Mouse (Mus musculus) heart, adult 8-10 months (tissue): ENCODE measurements around the gene Pdlim7. TPM values are rescaled to one million over a fixed set of nuclear protein-coding genes. Genes with fewer than 3 reads are reported as not detected.

Experiments
- DNase-seq: peaks from one replicate; pipeline ENCODE4 v3.0.0; 2022; ENCODE audit warnings: low spot score
- total RNA-seq, 4 experiments: library from RNA; stranded (reverse); gene quantifications; 2 replicates each; pipeline ENCODE4 v1.2.4; 2022

Pdlim7 gene
- 10 to 100 TPM; 38.4 to 49.4 (median 49.0) TPM for total RNA-seq

- DNase-seq = peak; percentile 91
Observed at GRCm38 (mm10) chr13:55513111-55513748, at the start of gene Pdlim7. Gene Pdlim7 (minus strand): TSS chr13:55513676.

GRCm38 (mm10) chr13:55557499-55557898, 44.0 kb upstream of the Pdlim7 start:
- no peak for DNase-seq

GRCm38 (mm10) chr13:55555921-55556320, 42.4 kb upstream of the Pdlim7 start:
- no peak for DNase-seq

DNA sequence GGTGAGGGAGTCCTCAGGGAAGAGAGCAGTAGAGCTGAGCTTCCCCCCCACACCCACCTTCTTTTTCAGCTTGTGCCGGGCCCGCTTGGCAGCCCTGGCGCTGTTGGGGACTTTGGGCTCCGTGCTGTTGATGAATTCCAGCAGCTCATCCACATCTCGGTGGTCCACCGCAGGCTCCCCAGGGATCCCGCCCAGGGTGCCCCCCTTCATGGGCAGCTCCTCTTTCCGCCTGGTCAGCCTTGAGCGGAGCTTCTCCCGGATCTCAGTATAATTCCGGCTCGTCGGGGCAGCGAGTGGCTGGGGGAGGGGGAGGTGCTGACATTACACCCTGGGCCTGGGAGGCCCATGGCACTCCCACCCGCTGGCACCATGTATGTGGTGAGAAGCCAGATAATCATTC, 35.6 kb upstream of the Pdlim7 start:
- no peak for DNase-seq

DNA sequence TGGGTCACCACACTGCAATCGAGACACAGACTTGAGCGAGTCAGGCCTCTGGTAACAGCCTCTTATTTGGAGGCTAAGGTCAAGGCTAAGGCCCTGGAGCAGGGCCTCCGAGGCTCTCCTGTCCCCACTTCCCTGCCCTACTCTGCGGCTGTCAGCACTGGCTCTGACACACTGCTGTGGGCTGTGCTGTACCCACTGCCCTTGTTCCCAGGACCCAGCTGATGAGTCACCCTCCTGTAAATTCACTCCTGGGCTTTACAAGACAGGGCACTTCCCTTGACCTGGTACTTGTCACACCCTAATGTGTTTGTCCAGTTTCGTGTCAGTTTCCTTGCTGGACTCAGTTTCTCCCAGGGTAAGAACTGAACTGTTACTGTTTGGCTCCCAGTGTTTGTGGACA, 35.0 kb upstream of the Pdlim7 start:
- no peak for DNase-seq

DNA sequence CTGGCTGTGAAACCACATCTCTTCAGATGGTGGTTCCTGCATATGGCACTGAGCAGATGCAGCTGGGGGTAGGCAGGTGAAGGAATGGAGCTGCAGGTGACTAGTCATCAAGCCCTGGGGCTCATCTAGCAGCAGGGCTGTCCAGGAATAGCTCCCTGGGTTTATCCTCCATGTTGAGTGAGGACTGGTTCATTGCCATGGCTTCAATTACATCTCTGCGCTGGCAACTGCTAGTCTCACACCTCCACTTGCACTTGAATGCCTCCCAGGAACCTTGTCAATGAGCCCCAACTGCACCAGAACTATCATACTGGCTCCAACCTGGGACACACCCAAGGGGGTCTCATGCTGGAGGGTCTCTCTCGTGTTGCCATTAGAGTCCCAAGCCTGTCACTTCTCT, 34.4 kb upstream of the Pdlim7 start:
- DNase-seq = no peak

DNA sequence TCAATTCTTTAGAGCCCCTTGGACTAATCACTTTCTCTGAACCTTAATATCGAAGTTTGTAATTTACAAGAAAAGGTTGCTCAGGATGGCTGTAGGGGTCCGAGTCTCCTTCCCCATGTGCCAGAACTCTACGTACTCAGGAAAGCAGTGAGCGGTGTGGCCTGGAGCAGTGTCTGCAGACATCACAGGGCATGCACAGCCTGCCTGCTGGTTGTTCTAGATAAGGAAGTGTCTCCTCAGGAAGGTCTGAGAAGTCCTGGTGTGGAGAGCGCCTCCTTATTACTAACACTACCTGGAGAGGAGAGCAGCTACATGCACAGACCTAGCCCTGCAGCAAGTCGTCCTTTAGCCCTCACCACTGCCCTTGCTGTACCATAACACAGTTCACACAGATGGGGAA, 31.3 kb upstream of the Pdlim7 start:
- no peak for DNase-seq

DNA sequence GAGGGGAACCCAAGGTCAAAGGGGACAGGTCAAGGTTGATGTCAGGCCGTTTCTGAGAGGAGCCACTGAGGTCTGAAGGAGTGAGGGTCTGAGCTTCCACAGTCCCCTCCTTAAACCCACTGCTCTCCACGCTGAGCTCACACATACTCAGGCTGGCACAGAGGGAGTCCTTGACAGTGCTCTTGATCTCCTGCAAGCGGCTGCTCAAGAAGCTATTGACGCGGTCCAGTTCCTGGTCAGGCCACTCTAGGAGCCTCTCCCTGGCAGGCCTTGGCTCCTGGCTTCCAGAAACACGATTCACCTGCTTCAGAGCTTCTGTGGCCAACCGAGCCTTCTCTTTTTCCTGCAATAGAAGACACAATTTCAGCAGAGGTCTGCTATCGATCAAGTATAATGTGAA, 30.0 kb upstream of the Pdlim7 start:
- DNase-seq = no peak

DNA sequence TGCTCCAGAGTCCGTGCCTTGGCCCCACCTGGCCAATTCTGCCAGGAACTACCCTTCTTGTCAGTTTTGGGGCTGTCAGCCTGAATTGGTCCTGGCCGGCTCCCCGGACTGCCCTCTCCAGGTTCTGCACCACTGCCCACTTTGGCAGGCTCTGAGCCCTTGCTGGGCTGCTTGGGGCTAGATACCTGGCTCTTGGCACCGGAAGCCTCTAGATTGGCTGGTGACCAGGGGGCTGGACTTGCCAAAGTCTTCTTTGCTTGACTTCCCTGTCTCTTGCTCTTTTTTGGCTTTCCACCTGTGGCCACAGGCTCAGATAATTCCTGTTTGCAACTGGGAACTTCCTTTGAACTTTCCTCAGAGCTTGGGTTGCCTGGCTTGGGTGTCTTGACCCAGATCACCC, 29.4 kb upstream of the Pdlim7 start:
- no peak for DNase-seq

DNA sequence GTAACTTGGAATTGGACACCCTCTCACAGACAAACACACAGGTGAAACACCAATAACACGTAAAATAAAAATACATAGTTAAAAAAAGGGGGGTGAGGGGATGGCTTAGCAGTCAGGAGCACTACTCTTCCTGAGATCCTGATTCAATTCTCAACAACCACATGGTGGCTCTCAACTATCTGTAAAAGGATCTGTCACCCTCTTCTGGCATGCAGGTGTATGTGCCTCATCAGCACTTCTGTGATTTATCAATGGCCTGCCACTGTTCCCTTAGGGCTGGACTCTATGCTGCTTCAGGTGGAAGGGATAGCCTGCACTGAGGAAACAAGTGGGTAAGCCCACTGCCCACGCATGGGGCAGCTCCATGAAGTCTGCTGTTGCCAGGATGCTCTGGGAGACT, 27.5 kb upstream of the Pdlim7 start:
- no peak for DNase-seq

DNA sequence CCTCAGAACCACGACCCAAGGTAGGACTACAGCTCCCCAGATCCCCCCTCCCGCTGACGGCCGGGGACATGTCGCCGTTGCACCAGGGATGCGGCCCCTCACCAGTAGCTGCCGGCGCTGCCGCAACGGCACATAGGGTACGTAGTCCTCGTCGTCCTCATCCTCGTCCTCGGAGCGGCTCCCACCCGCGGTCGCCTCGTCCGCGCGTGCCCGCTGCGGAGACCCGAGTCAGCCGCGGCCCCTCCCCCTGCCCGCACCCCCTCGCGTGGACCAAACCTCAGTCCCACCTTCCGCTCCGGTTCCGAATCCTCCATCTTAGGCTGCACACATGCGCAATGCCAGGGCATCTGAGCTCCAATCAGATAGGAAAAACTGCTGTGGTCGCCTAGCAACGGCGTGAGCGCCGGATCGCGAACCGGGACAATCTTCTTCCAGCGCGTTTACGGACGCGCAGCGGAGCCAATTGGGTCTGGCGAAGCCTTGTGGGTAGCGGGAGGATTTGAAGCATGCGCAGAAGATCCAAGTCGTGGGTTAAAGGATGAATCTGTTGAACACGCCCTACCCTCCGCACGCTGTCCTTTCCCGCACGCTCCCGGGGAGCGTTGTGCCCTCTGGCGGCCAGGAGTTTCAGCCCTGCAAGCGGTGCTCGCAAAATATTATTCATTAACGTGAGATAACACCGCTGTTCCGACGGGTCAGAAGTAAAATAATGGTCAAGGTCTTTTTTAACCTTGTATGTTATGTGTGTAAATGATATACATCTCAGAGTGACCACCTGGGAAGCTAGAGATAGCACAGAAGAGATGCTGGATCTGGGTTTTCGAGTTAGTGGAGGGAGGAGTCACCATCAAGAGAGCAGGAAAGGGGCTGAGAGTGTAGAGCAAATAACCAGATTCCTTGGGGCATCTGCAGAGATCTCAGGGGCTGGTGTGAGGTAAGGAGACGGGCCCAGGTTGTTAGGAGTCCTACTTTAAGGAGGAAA, 23.0 kb upstream of the Pdlim7 start, which contains the start of gene Ddx41:
TSS of gene Ddx41 (minus strand) at position 465 of the 982 bp plus-strand sequence.
- DNase-seq = peak; percentile 100

- no peak for DNase-seq
Observed at GRCm38 (mm10) chr13:55535796-55536193, 22.3 kb upstream of the Pdlim7 start.

GRCm38 (mm10) chr13:55535191-55535590, 21.7 kb upstream of the Pdlim7 start:
- DNase-seq = no peak

GRCm38 (mm10) chr13:55529198-55529915, 15.9 kb upstream of the Pdlim7 start, which contains the start of gene Dok3:
Gene Dok3 (minus strand): TSS chr13:55529296.
- DNase-seq = no peak

DNA sequence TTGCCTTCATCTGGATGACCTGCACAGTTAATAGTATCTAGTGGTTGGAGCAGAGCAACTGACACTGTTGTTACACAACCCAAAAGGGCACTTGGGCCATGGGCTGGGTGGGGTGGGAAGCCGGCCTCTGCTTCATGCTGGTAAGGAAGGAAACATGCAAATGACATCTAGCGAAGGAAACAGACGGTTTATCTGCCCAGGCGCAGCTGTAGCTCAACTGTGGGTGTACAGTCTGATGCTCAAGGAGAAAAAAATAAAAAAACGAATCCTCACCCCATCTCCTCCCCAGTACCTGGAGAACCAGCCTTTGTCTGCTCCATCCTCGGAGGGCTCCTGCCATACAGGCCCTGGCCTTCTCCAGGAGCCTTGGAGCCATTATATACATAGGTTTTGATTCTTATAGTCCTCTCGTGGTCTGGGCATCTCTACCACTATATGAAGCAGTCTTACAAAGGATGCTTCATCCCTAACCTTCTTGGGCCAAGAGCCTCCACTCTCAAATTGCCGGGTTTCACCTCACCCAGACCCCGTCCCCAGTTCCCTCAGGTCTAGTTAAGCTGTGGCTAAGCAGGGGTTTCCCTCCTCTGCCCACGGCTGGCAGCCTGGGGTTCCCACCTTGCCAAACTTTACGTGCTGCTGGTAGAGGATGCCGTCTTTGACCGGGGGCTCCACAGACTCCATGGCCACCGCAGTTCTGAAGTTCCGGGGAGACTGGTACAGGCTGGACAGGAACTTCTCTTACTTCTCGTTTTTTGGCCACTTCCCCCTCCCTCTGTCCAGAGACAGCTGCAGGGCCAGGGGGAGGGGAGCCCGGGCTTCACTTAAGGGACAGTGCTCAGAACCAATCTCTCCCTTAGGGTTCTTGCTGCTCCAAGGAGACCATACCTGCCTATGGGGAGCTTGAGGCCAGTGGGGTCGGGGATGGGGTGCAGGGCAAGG, 14.6 kb upstream of the Pdlim7 start:
- peak; percentile 32 for DNase-seq

GRCm38 (mm10) chr13:55527212-55527611, 13.7 kb upstream of the Pdlim7 start:
- no peak for DNase-seq

- no peak for DNase-seq
Observed at GRCm38 (mm10) chr13:55525733-55526553, 12.5 kb upstream of the Pdlim7 start.

GRCm38 (mm10) chr13:55523951-55524600, 10.6 kb upstream of the Pdlim7 start:
- no peak for DNase-seq

DNA sequence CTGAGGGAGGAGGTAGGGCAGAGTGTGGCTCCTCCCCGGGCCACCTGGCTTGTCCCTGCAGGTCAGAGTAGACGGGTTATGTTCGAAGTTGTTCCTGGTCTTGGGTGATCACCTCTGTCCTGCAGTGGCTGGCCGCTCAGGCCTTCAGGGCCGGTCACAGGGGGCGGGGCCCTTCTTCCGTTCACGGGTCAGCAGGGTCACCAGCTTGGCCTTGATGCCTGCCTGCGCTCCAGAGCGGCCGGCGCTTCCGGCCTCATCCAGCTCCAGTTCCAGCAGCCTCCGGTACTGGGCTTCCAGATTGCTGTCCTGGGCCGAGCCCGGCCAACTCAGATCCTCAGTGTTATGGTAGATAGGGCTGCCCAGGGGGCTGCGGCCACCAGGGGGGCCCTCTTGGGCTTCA, 9.8 kb upstream of the Pdlim7 start:
- DNase-seq = peak; percentile 34
